In the genomic region with DNA sequence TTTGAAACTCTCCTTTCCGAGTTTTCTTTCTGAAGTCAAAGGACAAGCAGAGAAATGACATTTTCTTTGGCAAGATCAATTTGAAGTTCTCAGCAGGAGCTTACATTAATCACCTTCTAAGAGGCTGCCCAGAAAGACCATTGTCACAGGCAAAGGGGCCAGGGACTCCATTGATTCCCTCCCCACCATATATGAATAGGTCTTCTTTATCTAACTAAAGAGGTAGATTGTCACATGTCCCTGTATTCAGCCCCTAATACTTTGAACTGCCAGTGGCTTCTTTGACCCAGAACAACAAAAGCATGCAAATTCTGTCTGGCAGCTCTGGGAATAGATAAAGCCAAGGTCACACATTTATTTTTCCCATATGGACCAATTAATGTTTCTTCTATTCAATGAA, we compare ENCODE assay signal across 17 mouse cellular contexts.
"Had no signal": no experiment of that assay in that cellular context is flagged by ENCODE, and none has a peak within 500 bp of the region (broad histone marks: within the 10 kb centered on the region; RNA-seq: fewer than 3 reads in every experiment).

No protein-coding gene starts in this region.

- H3K27me3 ChIP-seq: liver, embryonic 13.5 days; stomach, embryonic 15.5 days had no signal

- H3K4me2 ChIP-seq: liver, embryonic 13.5 days; neural tube, embryonic 13.5 days; stomach, embryonic 15.5 days had no signal

- H3K4me1 ChIP-seq: liver, embryonic 13.5 days; neural tube, embryonic 13.5 days; stomach, embryonic 15.5 days had no signal

- H3K36me3 ChIP-seq: liver, embryonic 13.5 days; neural tube, embryonic 13.5 days; stomach, embryonic 15.5 days had no signal

- H3K9me3 ChIP-seq: liver, embryonic 13.5 days; neural tube, embryonic 13.5 days; stomach, embryonic 15.5 days had no signal

- DNase-seq: kidney, adult 2 months; kidney, postnatal 36 days; layer of hippocampus, postnatal 36 days; liver, embryonic 13.5 days; lung, adult 2 months; lung, postnatal 14 days; lung, postnatal 4 days; retina, postnatal 1 day; right cerebral cortex, postnatal 25 days; spleen, adult 18-20 months; thymus, postnatal 25 days had no signal

- H3K9ac ChIP-seq: liver, embryonic 13.5 days; neural tube, embryonic 13.5 days; stomach, embryonic 15.5 days had no signal

- ATAC-seq: intestine, postnatal 0 days had no signal

- H3K27ac ChIP-seq: kidney, postnatal 0 days; left cerebral cortex, adult 2 months; liver, embryonic 13.5 days; neural tube, embryonic 13.5 days; stomach, embryonic 15.5 days had no signal

- H3K4me3 ChIP-seq: left cerebral cortex, adult 2 months; liver, embryonic 13.5 days; myocyte; neural tube, embryonic 13.5 days; stomach, embryonic 15.5 days had no signal
